Mouse (Mus musculus) ES-Bruce4 (cell line): Measurements from ENCODE around the gene Inafm1.

ENCODE experiments used
- CTCF ChIP-seq: IDR thresholded peaks from one replicate; pipeline ENCODE4 v1.8.1; 2011; ENCODE audit warnings: low read depth, low read length
- POLR2A ChIP-seq: IDR thresholded peaks from one replicate; pipeline ENCODE4 v1.8.1; 2011; ENCODE audit warnings: low read length; ENCODE audit not compliant: insufficient read depth

DNA sequence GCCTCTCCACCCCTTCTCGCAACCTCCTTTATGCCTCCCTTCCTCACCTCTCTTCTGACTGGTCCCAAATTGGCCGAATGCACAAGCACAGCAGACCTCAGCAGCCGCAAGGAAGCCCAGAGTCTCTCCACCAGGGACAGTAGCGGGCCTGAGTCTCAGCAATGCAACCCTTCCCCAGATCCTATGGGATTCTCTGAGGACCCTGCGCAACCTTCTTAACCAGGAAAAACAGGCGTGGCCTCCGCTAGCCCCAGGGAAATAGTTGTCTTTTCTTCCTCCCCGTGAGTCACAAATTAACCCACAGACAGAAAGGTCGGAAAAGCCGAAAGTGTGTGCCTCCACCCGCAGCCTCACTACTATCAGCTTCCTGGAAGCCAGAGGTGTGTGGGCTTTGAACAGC is 31.6 kb downstream of the Inafm1 start:
- TF ChIP-seq CTCF (no peak), POLR2A (no peak)
